Mouse (Mus musculus) right cerebral cortex, postnatal 10 days (tissue): ENCODE measurements around the gene Ppp2r5b.
A peak's percentile ranks its signal among the peaks of the same experiment; 100 is the strongest.

Experiments
- DNase-seq, 2 experiments: peaks; one replicate each; pipeline ENCODE4 v3.0.0; 2021; ENCODE audit warnings: low spot score in 2 of 2

The Ppp2r5b gene

DNA sequence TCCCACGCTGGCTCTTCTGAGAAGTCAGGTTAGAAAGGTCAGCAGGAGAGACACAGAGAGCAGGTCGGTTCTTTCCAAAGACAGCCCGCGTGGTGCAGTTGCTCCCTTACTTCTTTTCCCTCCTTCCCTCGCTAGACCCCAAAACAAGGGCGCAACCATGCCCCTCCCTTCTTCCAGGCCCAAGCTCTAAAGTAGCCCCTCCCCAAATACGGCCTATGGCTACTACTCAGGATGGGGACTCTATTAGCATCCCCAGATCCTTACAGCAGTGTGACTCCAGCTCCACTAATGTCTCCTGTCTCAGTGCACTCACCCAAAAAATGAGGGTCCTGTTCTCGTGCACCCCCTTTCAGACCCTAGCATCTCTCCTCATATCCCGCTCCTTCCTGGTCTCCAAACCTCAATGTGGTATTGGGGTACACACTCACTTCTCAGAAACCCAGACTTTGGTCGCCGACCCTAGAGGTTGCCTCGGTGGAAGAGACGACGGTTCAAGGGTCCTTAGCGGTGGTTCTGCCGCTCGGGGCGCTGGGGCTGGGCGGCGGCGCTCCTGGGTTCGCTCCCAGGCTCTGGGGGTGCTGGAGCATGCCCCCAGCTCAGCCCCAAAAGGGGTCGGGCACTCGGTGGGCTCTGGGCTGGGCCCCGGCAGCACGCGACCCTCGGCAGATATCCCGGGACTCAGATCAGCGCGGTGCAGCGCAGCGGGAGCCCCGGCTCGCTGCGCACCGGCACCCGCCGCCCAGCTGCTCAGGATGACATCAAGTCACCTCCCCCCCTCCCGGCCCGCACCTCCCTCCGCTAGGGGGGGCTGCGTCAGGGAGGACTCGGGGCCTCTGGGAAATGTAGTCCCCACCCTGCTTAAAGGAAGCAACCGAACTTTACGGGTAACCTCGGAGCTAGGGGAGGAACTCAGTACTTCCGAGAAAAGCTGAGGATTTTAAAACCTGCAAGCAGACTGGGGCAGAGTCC is at the start of gene Ppp2r5b:
Gene Ppp2r5b, minus strand, starts transcription at position 789 of the 969 bp plus-strand sequence.
- DNase-seq = peak; percentile 96 to 97

DNA sequence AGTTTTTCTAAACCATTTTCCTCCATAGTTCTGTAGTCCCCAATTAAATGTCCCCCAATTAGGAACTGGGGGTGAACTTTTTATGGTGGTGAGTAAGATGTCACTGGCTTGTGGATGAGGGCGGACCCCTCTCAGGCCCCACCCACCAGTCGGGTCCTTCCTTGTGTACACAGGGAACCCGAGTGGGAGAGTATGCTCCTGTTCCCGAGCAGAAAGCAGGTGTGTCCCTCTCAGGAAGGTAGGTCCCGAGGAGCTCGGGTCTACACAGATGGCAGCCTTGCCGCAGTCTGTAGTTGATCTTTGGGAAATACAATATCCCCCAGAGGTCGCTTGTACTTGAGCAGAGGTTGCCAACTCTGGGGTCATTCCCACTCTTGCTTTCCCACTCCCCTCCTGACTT is 49.6 kb upstream of the Ppp2r5b start:
- no peak for DNase-seq

DNA sequence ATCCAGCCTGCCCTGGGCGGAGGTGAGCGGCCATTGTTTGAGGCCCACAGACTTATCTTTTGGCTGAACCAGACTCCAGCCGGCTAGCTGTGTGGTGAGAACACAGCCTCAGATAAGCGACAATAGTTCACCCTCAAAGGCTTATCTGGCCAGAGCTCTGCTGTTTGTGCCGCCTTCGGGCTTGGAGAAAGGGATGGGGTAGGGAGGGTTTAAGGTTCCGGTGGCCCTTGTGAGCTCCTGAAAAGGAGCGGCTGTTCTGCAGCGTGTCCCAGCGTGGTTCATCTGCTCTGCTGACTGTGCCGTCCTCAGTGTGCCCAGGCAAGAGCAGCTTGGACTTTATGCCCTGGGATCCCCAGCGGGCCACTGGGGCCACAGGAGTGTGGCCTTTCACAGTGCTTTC is 48.8 kb upstream of the Ppp2r5b start:
- no peak for DNase-seq

DNA sequence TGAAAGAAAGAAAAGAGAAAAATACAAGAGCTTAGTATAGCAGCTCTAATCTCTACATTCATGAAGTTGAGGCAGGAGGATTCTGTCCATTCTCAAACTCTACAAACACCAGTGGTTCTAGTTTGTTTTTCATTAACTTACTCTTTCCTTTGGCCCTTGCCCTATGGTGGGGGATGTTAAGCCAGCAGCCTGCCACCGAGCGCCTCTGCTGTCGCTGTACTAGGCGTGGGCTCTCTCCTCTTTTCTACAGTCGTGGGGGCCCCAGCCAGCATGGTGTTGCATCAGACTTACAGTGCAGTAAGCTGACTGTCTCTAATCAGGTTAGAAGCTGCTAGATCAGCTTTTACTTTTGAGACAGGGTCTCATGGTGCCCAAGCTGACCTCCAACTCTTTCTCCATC is 47.3 kb upstream of the Ppp2r5b start:
- no peak for DNase-seq

DNA sequence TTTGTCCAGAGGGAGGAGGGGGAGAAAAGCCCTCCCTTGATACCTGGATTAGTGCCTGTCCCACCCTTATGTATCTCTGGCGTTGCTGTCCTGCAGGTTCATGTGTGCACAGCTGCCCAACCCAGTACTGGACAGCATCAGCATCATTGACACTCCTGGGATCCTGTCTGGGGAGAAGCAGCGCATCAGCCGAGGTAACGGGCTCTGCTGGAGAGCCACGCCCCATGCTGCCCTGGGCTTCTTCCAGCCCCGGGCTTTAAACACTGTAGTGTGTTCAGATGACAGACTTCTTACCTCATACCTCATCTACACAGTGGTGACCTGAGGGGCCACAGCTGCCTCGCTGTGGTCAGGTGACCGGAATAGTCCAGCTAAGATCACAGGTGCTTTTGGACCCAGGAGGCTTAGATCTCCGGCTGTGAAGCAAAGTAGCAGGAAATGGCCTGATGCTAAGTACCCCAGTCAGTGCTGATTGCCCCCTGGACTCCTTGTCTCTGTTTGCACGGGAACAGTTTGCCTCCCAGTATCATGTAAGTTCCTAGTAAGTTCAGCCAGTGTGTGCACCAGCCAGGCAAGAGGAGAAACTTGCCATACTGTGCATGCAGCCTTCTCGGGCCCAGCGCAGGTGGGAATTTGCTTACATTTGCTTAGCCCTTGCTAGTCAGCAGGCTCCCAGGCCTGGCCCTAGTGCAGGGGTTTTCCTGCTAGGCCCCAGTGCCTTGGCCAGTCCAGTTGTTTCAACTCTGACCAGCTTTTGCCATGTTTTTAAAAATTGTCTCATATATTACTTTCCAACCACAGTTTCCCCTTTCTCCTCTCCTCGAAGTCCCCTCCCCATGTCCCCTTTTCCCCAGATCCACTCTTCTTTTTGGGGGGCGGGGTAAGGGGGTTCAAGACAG is 45.7 kb upstream of the Ppp2r5b start:
- DNase-seq = no peak

DNA sequence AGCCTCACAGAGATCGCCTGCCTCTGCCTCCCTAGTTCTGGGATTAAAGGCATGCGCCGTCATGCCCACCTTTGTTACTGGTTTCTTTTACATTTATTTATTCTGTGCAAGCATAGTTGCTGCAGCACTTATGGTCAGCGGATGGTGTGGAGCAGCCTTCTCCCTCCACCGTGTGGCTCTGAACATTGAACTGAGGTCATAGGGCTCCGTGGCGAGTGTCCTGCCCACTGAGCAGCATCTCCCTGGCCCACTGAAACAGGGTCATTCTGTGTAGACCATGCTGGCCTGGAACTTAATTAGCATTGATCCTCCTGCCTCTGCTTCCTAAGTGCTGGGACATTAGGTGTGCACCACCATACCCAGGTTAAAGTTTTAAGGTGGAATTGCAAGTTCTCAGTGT is 44.9 kb upstream of the Ppp2r5b start:
- no peak for DNase-seq

DNA sequence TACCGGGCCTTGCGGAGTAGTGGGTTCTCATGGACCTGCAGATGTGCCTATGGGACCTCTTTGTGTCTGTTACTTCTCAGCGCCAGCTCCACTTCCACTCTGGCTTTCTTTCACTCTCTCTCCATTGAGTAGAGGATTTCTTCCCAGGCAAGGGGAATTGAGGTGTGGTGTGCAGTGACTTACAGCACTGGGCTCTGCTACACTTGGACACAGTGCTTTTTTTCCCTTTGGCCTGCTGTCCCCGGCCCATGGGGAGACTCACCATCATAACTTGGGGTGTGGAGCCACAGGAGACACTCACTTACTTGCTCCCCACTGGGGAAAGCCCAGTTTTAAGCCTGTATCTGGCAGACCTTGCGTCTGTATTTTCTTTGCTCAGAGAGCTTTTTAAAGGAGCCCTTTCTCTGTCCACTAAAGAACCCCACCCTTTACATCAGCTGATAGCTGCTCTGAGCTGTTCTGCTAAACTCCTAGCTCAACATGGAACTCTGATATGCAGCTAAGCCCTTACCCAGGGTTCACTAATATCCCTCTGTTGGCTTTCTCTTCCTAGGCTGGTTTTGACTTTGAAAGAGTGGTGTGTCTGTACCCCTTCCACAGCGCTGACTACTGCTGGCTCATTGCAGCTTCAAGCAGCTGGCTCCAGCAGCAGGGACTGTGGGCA is 43.9 kb upstream of the Ppp2r5b start:
- DNase-seq = no peak

DNA sequence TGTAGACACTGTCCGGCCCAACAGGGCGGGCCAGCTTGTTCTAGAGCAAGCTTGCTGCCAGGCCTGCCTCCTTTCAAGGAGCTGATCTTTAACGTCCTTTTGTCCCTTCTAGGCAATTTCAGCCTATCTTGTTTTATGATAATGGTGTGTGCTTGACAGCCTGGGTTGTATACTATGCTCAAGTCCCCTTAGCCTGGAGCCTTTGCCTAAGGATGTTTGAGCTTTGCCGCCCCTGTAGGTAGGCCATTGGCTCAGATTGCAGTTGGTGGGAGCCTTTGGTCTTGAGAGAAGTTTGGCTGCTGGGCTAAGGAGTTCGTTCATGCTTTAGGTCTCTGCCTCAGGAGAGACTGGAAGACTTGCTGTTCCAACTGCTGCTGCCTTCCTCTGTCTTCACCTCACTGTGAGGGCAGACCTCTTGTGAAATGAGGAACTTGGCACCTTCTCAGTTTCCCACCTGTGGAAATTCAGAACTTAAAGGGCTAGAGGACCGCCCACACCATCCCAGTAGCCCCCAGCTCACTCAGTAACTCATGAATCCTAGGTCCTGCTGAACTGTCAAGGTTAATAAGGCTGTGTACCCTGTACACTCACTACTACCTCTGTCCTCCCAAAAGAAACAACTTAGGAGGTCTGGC is 42.9 kb upstream of the Ppp2r5b start:
- no peak for DNase-seq

DNA sequence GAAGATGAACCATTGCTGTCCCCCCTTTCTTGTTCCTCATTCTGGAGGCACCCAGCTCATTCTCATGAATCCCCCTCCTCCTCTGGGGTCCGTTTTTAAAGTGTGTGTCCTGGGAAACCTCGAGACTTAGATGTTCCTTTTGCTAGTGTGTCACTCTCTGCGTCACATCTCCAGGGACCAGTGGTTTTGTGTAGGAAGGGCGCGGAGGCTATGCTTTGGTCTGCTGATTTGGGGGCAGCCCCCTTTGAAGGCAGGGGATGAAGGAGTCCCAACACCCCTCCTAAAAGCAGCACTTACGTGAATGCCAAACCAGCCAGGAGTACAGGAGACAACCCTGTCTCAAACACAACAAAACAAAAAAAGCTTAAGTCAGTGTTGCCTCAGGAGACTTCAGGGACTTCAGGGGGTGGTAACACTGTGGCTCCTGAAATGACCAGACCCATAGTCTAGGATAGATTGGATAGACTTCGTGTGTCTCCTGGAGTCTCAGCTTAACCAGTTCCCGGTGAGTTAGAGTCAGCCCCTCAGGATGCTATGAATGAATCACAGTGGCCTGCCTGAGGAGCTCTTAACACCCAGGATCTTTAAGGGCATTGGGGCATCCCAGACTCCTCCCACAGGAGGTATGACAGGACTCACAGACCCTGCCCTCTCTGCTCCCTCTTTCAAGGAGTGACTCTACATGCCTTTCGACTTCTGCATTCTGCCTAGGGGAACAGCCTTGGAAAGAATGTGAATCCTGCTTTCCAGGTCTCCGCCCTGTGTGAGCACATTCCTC is 42.2 kb upstream of the Ppp2r5b start:
- DNase-seq = no peak

DNA sequence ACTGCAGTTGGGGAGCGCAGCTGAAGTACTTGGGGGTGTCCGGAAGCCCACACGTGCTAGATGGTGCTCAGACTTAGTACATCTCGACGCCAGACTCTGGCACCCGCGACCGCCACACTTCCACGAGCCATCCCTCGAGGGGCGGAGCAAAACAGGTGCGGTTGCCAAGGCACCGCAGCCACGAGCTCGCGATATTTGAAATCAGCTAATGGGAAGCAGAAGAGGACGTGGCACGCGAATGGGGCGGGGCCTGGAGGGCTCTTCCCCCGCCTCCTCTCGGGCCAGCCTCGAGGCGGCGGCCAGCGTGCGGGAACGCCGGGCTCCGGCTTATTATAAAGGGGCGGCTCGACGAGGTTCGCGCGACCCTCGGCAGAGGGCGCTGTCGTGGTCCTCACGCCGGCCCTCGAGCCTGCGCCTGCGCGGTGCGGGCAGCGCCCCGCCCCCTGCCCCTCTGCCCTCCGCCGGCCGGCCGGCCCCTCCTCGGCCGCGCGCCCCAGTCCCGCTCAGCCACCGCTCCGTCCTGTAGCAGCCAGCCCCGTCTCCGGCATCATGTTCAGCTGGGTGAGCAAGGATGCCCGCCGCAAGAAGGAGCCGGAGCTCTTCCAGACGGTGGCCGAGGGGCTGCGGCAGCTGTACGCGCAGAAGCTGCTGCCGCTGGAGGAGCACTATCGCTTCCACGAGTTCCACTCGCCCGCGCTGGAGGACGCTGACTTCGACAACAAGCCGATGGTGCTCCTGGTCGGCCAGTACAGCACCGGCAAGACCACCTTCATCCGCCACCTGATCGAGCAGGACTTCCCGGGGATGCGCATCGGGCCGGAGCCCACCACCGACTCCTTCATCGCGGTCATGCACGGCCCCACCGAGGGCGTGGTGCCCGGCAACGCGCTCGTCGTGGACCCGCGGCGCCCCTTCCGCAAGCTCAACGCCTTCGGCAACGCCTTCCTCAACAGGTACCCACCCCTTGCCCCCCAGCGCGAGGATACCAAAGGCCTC is 41.1 kb upstream of the Ppp2r5b start, which contains the start of gene Ehd1:
Gene Ehd1, plus strand, starts transcription at position 300 of the 996 bp plus-strand sequence.
- peak; percentile 97 to 98 for DNase-seq

DNA sequence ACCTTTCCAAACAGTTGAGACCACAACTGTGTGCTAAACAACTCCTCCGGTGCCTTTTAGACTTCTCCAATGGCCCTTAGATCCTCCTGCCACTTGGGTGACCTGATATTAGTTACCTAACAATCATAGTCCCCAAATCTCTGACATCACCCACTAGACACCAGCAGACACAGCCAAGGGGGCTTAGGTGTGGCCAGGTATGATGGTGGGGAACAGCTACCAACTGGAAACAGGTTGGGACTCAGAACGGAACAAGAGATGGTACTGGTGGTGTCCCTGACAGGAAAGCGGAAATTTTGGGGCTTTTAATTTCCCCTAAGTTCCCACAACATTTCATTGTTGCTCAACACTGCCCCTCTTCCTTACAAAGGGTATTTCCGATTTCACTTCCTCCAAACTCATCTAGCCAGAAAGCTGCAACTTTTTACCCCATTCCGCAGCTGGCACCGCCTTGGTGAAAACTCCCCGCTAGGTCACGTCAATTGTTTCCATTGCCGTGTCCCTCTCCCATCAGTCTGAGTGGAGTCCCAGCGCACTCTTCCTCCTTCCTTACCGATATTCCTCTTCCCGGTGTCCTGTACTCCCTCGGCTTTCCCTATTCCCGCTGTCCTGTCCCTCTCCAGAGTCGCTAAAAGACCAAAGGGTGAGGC is 40.2 kb upstream of the Ppp2r5b start:
- DNase-seq = no peak

DNA sequence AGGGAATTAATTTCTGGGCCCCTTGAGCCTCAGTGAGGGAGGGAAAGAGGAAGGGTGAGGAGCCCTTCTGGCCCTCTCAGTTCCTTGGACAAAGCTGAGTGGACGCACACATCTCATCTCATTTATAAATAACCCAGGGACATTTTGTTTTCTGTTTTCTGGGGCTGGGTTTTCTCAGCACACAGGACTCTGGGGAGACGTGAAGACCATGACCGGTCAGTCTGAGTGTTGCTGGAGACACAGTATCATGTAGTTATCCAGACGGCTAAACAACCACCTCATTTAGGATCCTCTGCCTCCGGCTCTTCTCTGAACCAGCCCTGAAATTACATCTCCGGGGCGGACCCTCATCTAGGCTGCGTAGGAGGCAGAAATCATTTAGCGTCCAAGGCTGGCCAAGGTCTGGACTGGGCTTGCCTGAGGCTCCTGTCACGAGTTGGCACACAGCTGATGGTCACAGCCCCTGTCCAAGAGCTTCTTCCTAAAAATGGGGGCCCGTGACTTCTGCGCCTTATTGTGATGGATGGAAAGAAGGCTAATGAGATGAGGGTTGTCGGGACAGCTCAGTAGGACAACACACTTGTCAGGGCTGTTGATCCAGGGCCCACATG is 38.4 kb upstream of the Ppp2r5b start:
- DNase-seq = no peak

DNA sequence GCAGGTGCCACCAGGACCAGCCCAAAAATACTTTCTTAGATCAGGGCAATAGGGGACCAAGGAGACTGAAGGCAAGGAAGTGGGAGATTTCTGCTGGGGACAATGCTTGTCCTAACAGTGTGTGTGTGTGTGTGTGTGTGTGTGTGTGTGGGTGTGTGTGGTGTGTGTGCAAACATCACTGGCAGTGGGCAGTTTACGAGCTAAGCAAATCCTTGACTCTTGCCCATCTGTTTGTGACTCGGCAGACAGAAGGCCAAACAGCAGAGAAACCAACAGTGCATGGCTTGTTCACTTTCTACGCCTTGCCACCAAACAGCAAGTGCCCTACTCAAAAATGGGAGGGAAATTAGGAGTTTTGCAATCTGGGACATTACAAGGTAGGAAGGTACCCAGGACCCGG is 37.9 kb upstream of the Ppp2r5b start:
- no peak for DNase-seq

DNA sequence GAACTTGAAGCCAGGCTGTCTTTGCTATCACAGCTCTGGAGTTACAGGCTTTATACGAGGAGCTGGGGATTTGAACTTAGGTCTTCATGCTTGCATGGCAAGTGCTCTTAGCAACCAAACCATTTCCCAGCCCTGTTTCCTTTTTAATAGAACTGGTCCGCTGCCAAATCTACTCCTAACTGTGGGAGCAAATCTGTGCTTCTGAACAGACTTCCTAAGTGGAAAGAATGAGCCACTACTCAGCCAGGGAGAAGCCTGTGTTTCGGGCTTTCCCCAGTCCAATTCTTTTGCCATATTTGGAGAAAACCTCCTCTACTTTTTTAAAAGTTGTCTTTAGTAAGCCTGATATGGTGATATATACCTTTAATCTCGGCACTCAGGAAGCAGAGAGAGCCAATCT is 37.1 kb upstream of the Ppp2r5b start:
- DNase-seq = no peak

DNA sequence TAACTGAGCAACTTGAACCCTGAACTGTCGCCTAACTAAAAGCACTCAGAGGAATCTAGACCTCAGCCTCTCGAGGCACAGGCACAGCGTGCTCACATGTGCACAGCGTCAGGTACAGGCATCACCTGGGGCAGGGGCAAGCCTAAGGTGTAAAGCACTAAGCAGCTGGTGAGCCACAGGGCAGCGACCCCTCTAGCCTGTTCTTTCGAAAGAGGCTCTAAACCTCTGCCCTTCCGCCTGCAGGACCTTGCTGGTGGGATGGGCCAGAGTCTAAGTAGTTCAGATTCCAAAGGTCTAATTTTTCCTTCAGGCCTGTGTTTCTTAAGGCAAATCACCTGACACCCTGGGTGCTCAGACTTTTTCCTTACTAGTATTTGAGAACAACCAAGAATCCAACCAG is 36.4 kb upstream of the Ppp2r5b start:
- DNase-seq = no peak

DNA sequence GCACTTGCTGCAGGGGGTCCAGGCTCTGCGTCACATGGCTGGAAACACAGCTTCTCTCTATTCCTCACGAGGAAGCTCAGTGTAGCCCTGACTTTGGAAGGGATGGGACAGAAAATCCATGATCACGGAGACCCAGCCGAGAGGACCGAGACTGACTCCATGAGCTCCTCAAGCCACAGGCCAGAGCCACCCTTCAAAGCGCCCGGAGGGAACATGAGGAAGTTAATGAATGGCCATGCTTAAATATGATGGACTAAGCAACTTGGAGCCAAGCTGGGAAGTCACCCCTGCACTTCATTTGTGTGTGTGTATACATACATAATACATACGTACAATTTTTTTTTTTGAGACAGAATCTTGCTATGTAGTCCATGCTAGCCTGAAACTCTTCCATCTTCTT is 35.5 kb upstream of the Ppp2r5b start:
- DNase-seq = no peak

DNA sequence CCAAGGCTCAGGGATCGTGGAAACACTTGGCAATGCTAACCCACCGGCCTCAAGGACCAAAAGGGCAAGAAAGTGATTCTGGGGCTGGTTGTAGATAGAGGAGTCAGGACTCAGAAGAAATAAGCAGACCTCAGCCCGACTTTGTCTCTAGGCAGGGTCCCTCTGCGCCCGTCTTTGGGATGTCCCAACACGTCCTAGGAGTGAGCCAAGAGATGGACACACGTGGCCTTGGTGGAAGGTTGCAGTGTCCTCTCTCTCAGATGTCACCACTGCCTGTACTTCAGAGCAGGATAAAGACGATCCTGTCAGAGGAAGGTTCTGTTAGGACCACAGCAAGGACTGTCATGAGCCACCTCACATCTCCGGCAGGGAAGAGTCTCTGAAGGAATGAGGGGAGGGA is 35.0 kb upstream of the Ppp2r5b start:
- DNase-seq = no peak

DNA sequence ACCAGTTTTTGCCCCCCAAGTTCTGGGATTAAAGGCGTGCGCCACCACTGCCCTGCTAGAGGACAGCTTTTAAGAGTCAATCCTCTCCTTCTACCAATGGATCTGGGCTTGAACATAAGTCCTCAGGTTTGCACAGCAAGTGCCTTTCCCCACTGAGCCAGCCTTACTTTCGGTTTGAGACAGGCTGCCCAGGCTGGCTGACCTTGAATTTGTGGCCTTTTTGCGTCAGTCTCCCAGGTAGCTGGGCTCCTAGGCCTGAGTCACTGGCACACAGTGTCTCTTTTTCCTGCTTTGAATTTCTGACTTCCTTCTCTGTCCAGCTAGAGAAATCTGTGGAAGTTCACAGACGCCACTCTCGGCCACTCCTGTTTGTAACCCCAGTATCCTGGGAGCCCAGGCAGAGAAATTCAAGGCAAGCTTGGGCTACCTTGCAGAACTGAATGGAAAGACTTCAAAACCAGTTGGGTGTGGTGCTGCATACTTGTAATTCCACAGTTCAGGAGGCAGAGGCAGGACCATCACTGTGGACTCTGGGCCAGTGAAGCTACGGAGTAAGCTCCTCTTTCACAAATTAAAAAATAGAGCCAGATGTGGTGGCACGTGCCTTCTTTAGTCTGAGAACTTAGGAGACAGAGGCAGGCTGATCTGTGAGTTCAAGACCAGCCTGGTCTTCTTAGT is 34.3 kb upstream of the Ppp2r5b start:
- DNase-seq = no peak
